Mouse (Mus musculus): ENCODE results near the gene Tenm2. TPM values are rescaled to one million over a fixed set of nuclear protein-coding genes. Genes with fewer than 3 reads are reported as not detected.
A peak's percentile ranks its signal among the peaks of the same experiment; 100 is the strongest.

Gene Tenm2
- polyA plus RNA-seq, 1 experiment from 2014 or later: 0.28 TPM

DNA sequence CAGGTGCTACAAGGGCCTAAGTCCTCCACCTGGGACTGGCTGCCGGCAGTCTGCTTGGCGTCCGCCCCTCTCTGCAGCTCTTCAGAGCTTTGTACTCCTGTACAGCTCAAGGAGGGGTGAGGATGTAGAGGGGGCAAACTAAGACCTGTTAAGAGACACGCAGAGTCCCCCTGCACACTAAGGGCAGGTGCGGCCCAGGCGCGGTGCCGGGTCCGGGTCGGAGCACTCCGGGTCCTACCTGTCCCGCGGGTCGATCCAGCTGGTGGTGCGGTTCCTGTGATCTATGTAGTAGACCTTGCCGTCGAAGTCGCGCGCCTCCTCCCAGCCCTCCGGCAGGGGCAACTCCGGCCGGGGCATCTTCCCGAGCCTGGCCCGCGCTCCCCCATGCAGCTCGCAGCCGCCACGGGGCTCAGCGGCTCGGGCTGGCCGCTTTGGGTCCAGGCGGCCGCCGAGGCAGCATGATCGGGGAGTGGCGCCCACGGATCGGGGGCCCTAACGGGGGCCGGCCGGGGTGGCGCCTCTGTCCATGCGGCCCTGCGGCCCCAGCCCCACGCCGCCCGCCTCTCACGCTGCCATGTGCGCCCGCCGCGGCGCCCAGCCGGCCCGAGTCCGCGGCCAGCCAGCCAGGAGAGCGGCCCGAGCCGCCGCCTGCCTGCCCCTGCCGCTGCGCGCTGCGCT, 1255.9 kb downstream of the Tenm2 start:
- H3K27me3 ChIP-seq (ENCODE audit: insufficient read depth, low read length): peaks cover 28% of the 10 kb centered on the region
- H3K4me2 ChIP-seq: peak overlapping the region; percentile 82
- H3K4me1 ChIP-seq (ENCODE audit: insufficient read depth): no peaks in the 10 kb centered on the region
- ATAC-seq (ENCODE audit: insufficient read depth): peak; percentile 68
- peak overlapping the region; percentile 69 for H3K4me3 ChIP-seq (ENCODE audit: low read depth, low read length)
- H3K36me3 ChIP-seq (ENCODE audit: insufficient read depth): no peaks in the 10 kb centered on the region
- peak; percentile 41 for DNase-seq
- WGBS: under 1% methylated on average over 49 of the region's 66 CpGs
- no peak for TF ChIP-seq CTCF (IDR thresholded peaks at IDR 0.05; ENCODE audit: low read depth)
- peak overlapping the region; percentile 63; the same call in 1 of the 2 replicates for H3K27ac ChIP-seq (ENCODE audit: low read depth)
- no peaks in the 10 kb centered on the region for H3K9me3 ChIP-seq (ENCODE audit: low read depth, low read length)
- H3K9ac ChIP-seq: peak overlapping the region; percentile 70

DNA sequence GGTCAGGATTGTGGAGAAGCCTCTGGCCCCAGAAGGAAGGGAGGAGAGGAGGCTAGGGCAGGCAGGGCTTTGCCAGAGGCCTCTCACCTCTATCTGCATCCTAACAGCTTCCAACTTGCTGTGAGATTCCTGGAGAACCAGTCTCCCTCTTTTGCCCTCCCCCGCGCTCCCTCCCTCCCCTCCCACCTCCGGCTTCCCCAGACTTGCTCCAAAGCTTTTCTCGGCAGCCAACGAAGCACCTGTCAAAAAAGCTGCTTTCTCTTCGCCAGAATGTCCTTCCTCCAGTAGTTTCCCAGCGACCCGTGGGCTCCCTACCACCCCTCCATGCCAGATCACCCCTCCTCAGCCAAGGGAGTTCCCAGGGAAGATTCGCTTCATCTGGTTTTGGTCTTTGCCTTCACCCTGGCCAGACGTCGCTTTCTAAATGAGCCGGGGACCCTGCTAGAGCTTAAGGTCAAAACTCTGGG, 1256.5 kb downstream of the Tenm2 start:
- Histone ChIP-seq H3K36me3 (ENCODE audit: insufficient read depth) (no peaks in the 10 kb centered on the region), H3K27ac (ENCODE audit: low read depth) (peak overlapping the region; percentile 63; the same call in 1 of the 2 replicates), H3K9ac (peak overlapping the region; percentile 70), H3K4me2 (peak overlapping the region; percentile 82), H3K4me1 (ENCODE audit: insufficient read depth) (no peaks in the 10 kb centered on the region), H3K9me3 (ENCODE audit: low read depth, low read length) (no peaks in the 10 kb centered on the region), H3K4me3 (ENCODE audit: low read depth, low read length) (peak overlapping the region; percentile 69), H3K27me3 (ENCODE audit: insufficient read depth, low read length) (peaks cover 28% of the 10 kb centered on the region)
- ATAC-seq (ENCODE audit: insufficient read depth) (no peak; the same call in 1 of the 2 replicates), DNase-seq (peak; percentile 19)
- 1% methylated on average over 12 of the region's 12 CpGs for WGBS
- TF ChIP-seq CTCF (IDR thresholded peaks at IDR 0.05; ENCODE audit: low read depth): no peak

DNA sequence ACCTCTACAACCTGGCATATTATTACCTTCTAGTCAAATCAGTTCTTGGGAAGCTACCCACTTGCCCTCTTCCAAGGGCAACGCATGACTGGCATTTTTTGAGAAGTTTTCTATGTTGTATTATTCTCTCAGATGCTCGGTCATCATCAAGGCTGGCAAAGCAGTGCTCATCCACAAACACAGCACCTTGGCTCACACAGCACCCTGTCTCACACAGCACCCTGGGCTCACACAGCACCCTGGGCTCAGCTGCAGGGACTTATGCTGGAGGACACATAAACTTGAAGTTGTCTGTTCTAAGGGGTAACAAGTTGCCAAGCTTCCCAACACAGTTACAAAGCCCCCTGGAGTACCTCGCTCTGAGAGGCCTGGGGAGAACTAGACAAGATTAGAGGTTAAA, 1258.0 kb downstream of the Tenm2 start:
- peaks cover 28% of the 10 kb centered on the region for H3K27me3 ChIP-seq (ENCODE audit: insufficient read depth, low read length)
- no peak for TF ChIP-seq CTCF (IDR thresholded peaks at IDR 0.05; ENCODE audit: low read depth)
- H3K27ac ChIP-seq (ENCODE audit: low read depth): no peak overlapping the region
- ATAC-seq (ENCODE audit: insufficient read depth) (no peak), DNase-seq (no peak)
- no peak overlapping the region for H3K9ac ChIP-seq
- no peaks in the 10 kb centered on the region for H3K36me3 ChIP-seq (ENCODE audit: insufficient read depth)
- no peaks in the 10 kb centered on the region for H3K9me3 ChIP-seq (ENCODE audit: low read depth, low read length)
- 79% methylated on average over 3 of the region's 3 CpGs for WGBS
- H3K4me2 ChIP-seq: peak overlapping the region; percentile 82
- H3K4me3 ChIP-seq (ENCODE audit: low read depth, low read length): no peak overlapping the region
- H3K4me1 ChIP-seq (ENCODE audit: insufficient read depth): 0 out of 2 replicates have a peak, but pooled peaks cover 2% of the 10 kb centered on the region

DNA sequence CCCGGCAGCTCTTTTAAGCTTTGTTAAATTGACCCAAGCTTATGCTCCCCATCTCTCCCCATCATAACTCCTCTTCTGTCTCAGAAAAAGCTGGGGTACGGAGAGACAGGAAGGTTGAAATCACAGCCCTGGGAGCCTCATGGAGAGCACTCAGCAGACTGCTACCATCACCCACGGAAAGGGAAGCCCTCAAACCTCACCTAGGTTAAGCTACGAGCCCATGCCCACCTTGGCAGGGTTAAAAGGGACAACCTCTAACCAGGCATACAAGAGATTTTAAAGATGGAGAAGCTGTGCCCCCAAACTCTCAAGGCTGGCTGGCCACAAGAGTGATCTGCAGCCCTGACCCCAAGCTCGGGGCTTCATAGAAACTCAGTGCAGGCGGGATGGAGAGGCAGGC, 1258.7 kb downstream of the Tenm2 start:
- no peak overlapping the region for H3K9ac ChIP-seq
- peaks cover 28% of the 10 kb centered on the region for H3K27me3 ChIP-seq (ENCODE audit: insufficient read depth, low read length)
- ATAC-seq (ENCODE audit: insufficient read depth) (no peak), DNase-seq (no peak)
- no peaks in the 10 kb centered on the region for H3K9me3 ChIP-seq (ENCODE audit: low read depth, low read length)
- H3K4me2 ChIP-seq: peak overlapping the region; percentile 32; the same call in 1 of the 2 replicates
- no peaks in the 10 kb centered on the region for H3K36me3 ChIP-seq (ENCODE audit: insufficient read depth)
- H3K27ac ChIP-seq (ENCODE audit: low read depth): no peak overlapping the region
- WGBS: 60% methylated on average over 6 of the region's 6 CpGs
- no peak for TF ChIP-seq CTCF (IDR thresholded peaks at IDR 0.05; ENCODE audit: low read depth)
- no peak overlapping the region for H3K4me3 ChIP-seq (ENCODE audit: low read depth, low read length)
- 0 out of 2 replicates have a peak, but pooled peaks cover 6% of the 10 kb centered on the region for H3K4me1 ChIP-seq (ENCODE audit: insufficient read depth)

DNA sequence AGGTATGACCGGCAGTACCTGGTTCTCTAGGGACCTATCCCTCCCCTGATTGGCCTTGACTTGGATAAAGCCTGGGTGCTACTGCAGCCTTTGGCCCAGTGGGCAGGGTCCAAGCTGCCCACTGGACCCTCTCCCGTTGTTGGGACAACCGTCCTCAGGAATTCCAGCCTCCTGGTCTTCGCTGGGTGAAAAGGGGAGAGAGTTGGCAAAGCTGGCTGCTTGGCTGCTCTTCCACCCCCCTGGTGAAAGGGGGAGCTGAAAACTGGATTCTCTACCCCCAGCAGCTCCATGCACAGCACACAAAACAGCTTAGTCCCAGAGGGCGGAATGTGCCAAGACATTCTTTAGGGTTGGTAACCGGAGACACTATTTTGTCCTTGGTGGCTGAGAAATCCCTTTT, 1259.3 kb downstream of the Tenm2 start:
- H3K36me3 ChIP-seq (ENCODE audit: insufficient read depth): no peaks in the 10 kb centered on the region
- DNase-seq (peak; percentile 31), ATAC-seq (ENCODE audit: insufficient read depth) (no peak)
- no peak overlapping the region for H3K4me2 ChIP-seq
- no peak for TF ChIP-seq CTCF (IDR thresholded peaks at IDR 0.05; ENCODE audit: low read depth)
- 43% methylated on average over 6 of the region's 6 CpGs for WGBS
- 0 out of 2 replicates have a peak, but pooled peaks cover 6% of the 10 kb centered on the region for H3K4me1 ChIP-seq (ENCODE audit: insufficient read depth)
- H3K27ac ChIP-seq (ENCODE audit: low read depth): no peak overlapping the region
- no peak overlapping the region for H3K4me3 ChIP-seq (ENCODE audit: low read depth, low read length)
- H3K9ac ChIP-seq: no peak overlapping the region
- H3K9me3 ChIP-seq (ENCODE audit: low read depth, low read length): no peaks in the 10 kb centered on the region
- peaks cover 25% of the 10 kb centered on the region for H3K27me3 ChIP-seq (ENCODE audit: insufficient read depth, low read length)

GRCm38 (mm10) chr11:35974632-35975450, 1260.9 kb downstream of the Tenm2 start:
- DNase-seq: no peak
- Histone ChIP-seq H3K4me1 (ENCODE audit: insufficient read depth) (peaks cover 6% of the 10 kb centered on the region; the same call in 1 of the 2 replicates), H3K36me3 (ENCODE audit: insufficient read depth) (no peaks in the 10 kb centered on the region), H3K27ac (ENCODE audit: low read depth) (no peak overlapping the region), H3K4me2 (no peak overlapping the region), H3K9me3 (ENCODE audit: low read depth, low read length) (no peaks in the 10 kb centered on the region), H3K27me3 (ENCODE audit: insufficient read depth, low read length) (peaks cover 20% of the 10 kb centered on the region), H3K9ac (no peak overlapping the region), H3K4me3 (ENCODE audit: low read depth, low read length) (no peak overlapping the region)
- WGBS: 71% methylated on average over 6 of the region's 6 CpGs
- TF ChIP-seq CTCF (IDR thresholded peaks at IDR 0.05; ENCODE audit: low read depth): no peak
- ATAC-seq (ENCODE audit: insufficient read depth): no peak

- peaks cover 4% of the 10 kb centered on the region; the same call in 1 of the 2 replicates for H3K27me3 ChIP-seq (ENCODE audit: insufficient read depth, low read length)
- no peaks in the 10 kb centered on the region for H3K9me3 ChIP-seq (ENCODE audit: low read depth, low read length)
- peak; percentile 35 for DNase-seq
- no peak for TF ChIP-seq CTCF (IDR thresholded peaks at IDR 0.05; ENCODE audit: low read depth)
- 0 out of 2 replicates have a peak overlapping the region, but pooled peaks have one; percentile 7 for H3K4me2 ChIP-seq
- ATAC-seq (ENCODE audit: insufficient read depth): peak; percentile 65; the same call in 1 of the 2 replicates
- H3K27ac ChIP-seq (ENCODE audit: low read depth): peak overlapping the region; percentile 59
- H3K9ac ChIP-seq: no peak overlapping the region
- H3K4me1 ChIP-seq (ENCODE audit: insufficient read depth): peaks cover 6% of the 10 kb centered on the region; the same call in 1 of the 2 replicates
- H3K36me3 ChIP-seq (ENCODE audit: insufficient read depth): no peaks in the 10 kb centered on the region
- no peak overlapping the region for H3K4me3 ChIP-seq (ENCODE audit: low read depth, low read length)
- WGBS: 29% methylated on average over 7 of the region's 7 CpGs
These were observed 1262.6 kb downstream of the Tenm2 start for GRCm38 (mm10) chr11:35973135-35973534.
